Mouse (Mus musculus): Measurements from ENCODE around the gene Pik3r5.

Pik3r5 gene

GRCm38 (mm10) chr11:68448356-68448755 is 16.4 kb downstream of the Pik3r5 start:
- DNase-seq (ENCODE audit: low read depth, low spot score), result no peak

GRCm38 (mm10) chr11:68451282-68451735 is 19.4 kb downstream of the Pik3r5 start:
- no peak for DNase-seq (ENCODE audit: low read depth, low spot score)

GRCm38 (mm10) chr11:68451747-68452405 is 20.0 kb downstream of the Pik3r5 start:
- no peak for DNase-seq (ENCODE audit: low read depth, low spot score)

GRCm38 (mm10) chr11:68452740-68453139 is 20.8 kb downstream of the Pik3r5 start:
- DNase-seq (ENCODE audit: low read depth, low spot score), result no peak

- DNase-seq (ENCODE audit: low read depth, low spot score), result no peak
Measured at GRCm38 (mm10) chr11:68453301-68453700, 21.4 kb downstream of the Pik3r5 start.

- DNase-seq (ENCODE audit: low read depth, low spot score), result no peak
Measured at GRCm38 (mm10) chr11:68458086-68458485, 26.2 kb downstream of the Pik3r5 start.

- no peak for DNase-seq (ENCODE audit: low read depth, low spot score)
Measured at GRCm38 (mm10) chr11:68459021-68459420, 27.1 kb downstream of the Pik3r5 start.

- no peak for DNase-seq (ENCODE audit: low read depth, low spot score)
Measured at GRCm38 (mm10) chr11:68459486-68459885, 27.6 kb downstream of the Pik3r5 start.

- no peak for DNase-seq (ENCODE audit: low read depth, low spot score)
Measured at GRCm38 (mm10) chr11:68462716-68463115, 30.8 kb downstream of the Pik3r5 start.

- no peak for DNase-seq (ENCODE audit: low read depth, low spot score)
Measured at GRCm38 (mm10) chr11:68464260-68464659, 32.3 kb downstream of the Pik3r5 start.

GRCm38 (mm10) chr11:68465090-68465489 is 33.2 kb downstream of the Pik3r5 start:
- no peak for DNase-seq (ENCODE audit: low read depth, low spot score)

- DNase-seq (ENCODE audit: low read depth, low spot score), result no peak
Measured at GRCm38 (mm10) chr11:68467441-68467840, 35.5 kb downstream of the Pik3r5 start.

- no peak for DNase-seq (ENCODE audit: low read depth, low spot score)
Measured at GRCm38 (mm10) chr11:68467962-68468612, 36.2 kb downstream of the Pik3r5 start.

- DNase-seq (ENCODE audit: low read depth, low spot score), result no peak
Measured at GRCm38 (mm10) chr11:68468886-68469285, 37.0 kb downstream of the Pik3r5 start.

GRCm38 (mm10) chr11:68472162-68472849 is 40.4 kb downstream of the Pik3r5 start:
- DNase-seq (ENCODE audit: low read depth, low spot score), result no peak

- DNase-seq (ENCODE audit: low read depth, low spot score), result no peak
Measured at GRCm38 (mm10) chr11:68474600-68474999, 42.7 kb downstream of the Pik3r5 start.

- no peak for DNase-seq (ENCODE audit: low read depth, low spot score)
Measured at GRCm38 (mm10) chr11:68475676-68476075, 43.8 kb downstream of the Pik3r5 start.

- DNase-seq (ENCODE audit: low read depth, low spot score), result no peak
Measured at GRCm38 (mm10) chr11:68477661-68478060, 45.7 kb downstream of the Pik3r5 start.

- no peak for DNase-seq (ENCODE audit: low read depth, low spot score)
Measured at GRCm38 (mm10) chr11:68478574-68478981, 46.7 kb downstream of the Pik3r5 start.

- no peak for DNase-seq (ENCODE audit: low read depth, low spot score)
Measured at GRCm38 (mm10) chr11:68480660-68481059, 48.7 kb downstream of the Pik3r5 start.

GRCm38 (mm10) chr11:68482001-68482400 is 50.1 kb downstream of the Pik3r5 start:
- DNase-seq (ENCODE audit: low read depth, low spot score), result no peak

- no peak for DNase-seq (ENCODE audit: low read depth, low spot score)
Measured at GRCm38 (mm10) chr11:68483213-68483612, 51.3 kb downstream of the Pik3r5 start.

GRCm38 (mm10) chr11:68484431-68484830 is 52.5 kb downstream of the Pik3r5 start:
- no peak for DNase-seq (ENCODE audit: low read depth, low spot score)

Data from mesoderm, embryonic 11.5 days (tissue).